Mouse (Mus musculus) small intestine, adult 2 months (tissue): Measurements from ENCODE around the gene Ier5. TPM values are rescaled to one million over a fixed set of nuclear protein-coding genes. Genes with fewer than 3 reads are reported as not detected.

Source experiments
- H3K27ac ChIP-seq: fragments of 200-500 bp; 2 replicates; pipeline ENCODE4 v1.5.1; 2012; ENCODE audit warnings: low read depth, low read length, control low read depth, inconsistent platforms; ENCODE audit not compliant: insufficient read depth
- H3K27me3 ChIP-seq: fragments of 200-500 bp; 2 replicates; pipeline ENCODE4 v1.6.1; 2012; ENCODE audit warnings: mild to moderate bottlenecking, moderate library complexity, low read length, inconsistent platforms; ENCODE audit not compliant: control insufficient read depth, insufficient read depth
- H3K36me3 ChIP-seq: fragments of 200-500 bp; 2 replicates; pipeline ENCODE4 v1.6.1; 2012; ENCODE audit warnings: mild to moderate bottlenecking, low read length, control low read depth, inconsistent platforms; ENCODE audit not compliant: control insufficient read depth, insufficient read depth
- H3K4me1 ChIP-seq: fragments of 200-500 bp; 2 replicates; pipeline ENCODE4 v1.6.1; 2012; ENCODE audit warnings: low read length, inconsistent platforms, mixed read lengths; ENCODE audit not compliant: control insufficient read depth, insufficient read depth, insufficient read length
- H3K4me3 ChIP-seq: fragments of 200-500 bp; 2 replicates; pipeline ENCODE4 v1.5.1; 2012; ENCODE audit warnings: low read depth, mild to moderate bottlenecking, control low read depth, inconsistent platforms, low read length, moderate library complexity
- CTCF ChIP-seq: fragments of 200-500 bp; IDR thresholded peaks from 2 replicates; pipeline ENCODE4 v1.5.1; 2012; ENCODE audit warnings: low read depth, mild to moderate bottlenecking, control low read depth, inconsistent platforms, low read length, moderate library complexity, mixed read lengths; ENCODE audit not compliant: insufficient replicate concordance, insufficient read length; ENCODE audit errors: extremely low read depth
- POLR2A ChIP-seq: fragments of 200-500 bp; IDR thresholded peaks from 2 replicates; pipeline ENCODE4 v1.6.1; 2012; ENCODE audit warnings: low read depth, mild to moderate bottlenecking, control low read depth, inconsistent platforms, low read length, moderate library complexity
- WGBS: fragments of 180-500 bp; shearing (Covaris S2); methylation state at CpG from one replicate; pipeline ENCODE4 v1.1.7; 2018; 5-methylcytosine and 5-hydroxymethylcytosine counted together
- polyA plus RNA-seq: library from polyadenylated mRNA; depleted of rRNA; stranded (reverse); fragments of >200 nt; gene quantifications from 2 replicates; pipeline ENCODE4 v1.2.3, GENCODE M21; 2012

Ier5 gene
- polyA plus RNA-seq, 1 experiment = 63.9 TPM

DNA sequence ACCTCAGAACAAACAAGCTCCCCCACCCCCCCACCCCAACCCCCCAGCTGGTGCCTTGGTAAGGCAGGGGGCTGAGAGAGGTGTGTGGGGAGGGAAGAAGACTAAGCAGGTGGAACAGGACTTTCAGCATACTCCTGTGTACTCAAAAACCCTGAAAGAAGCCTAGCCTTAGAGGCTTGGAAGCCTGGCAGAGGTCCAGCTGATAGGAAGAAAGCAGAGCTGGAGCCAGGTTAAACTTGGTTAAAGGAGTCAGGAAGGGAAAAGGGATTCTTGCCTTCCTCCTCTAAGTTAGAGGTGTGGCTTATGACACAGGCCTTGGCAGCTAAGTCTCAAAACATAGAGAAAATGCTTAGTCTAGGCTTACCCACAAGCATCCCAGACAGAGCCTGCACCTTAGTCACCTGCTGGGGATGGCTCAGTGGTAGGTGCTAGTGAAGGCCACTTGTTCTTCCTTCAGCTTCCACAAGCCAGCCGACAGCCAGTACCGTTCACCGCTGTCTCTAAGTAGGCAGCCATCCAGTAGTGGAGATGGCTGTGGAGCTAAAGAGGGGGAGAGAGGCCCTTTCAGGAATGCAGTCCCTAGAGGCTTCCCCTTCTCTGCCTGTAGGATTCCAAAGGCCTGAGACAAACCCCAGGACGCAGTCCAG, 6.2 kb downstream of the Ier5 start:
- H3K36me3 ChIP-seq = 0 out of 2 replicates have a peak, but pooled peaks cover 1% of the 10 kb centered on the region
- H3K4me1 ChIP-seq = peaks cover 34% of the 10 kb centered on the region
- H3K27me3 ChIP-seq = no peaks in the 10 kb centered on the region
- 42% methylated on average over 4 of the region's 4 CpGs for WGBS
- TF ChIP-seq POLR2A = no peak
- no peak for TF ChIP-seq CTCF
- H3K27ac ChIP-seq = peak overlapping the region; percentile 3; the same call in 1 of the 2 replicates
- H3K4me3 ChIP-seq = no peak overlapping the region

DNA sequence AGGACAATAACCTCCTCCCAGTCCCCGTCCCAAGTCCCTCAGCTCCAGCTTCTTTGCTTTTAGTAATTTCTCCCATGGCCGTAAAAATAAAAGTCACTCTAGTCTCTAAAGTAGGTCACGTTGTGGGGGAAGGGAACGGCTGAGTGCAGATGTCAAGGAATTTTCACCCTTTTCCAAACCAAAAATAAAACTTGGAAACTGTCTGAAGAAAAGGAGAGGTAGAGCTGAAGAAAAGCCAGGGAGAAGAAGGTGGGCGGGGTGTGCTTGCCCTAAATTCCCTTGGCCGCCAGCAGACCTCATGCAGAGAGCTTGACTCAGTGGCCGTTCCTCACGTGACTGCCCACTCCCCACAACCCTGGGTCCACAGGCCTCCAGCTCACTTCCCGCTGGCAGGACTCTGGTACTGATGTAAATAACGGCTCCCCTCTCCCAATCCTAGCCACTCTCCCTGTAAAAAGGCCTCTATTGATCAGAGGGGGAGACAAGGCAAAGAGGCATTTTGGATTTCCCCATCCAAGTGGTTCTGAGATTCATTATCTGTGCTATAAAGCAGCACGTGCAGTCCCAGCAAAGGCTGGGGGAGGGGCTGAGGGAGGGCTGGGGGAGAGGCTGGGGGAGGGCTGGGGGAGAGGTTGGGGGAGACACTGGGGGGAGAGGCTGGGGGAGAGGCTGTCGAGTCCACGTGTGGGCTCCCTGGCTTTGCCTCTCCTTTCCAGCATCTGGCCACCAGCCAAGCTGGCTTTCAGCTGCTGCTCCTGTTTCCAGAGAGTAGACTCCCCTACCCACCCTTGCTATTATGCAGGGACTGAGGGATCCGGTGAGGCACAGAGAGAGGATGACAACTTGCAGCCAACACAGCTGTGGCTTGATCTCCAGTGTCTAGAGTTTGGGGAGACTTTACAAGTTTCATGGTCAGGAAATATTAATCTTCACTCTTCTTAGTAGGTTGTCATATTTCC, 7.3 kb downstream of the Ier5 start:
- H3K27me3 ChIP-seq = no peaks in the 10 kb centered on the region
- TF ChIP-seq CTCF (no peak), POLR2A (no peak)
- 0 out of 2 replicates have a peak, but pooled peaks cover 1% of the 10 kb centered on the region for H3K36me3 ChIP-seq
- peaks cover 38% of the 10 kb centered on the region for H3K4me1 ChIP-seq
- H3K4me3 ChIP-seq = no peak overlapping the region
- peak overlapping the region; percentile 17; the same call in 1 of the 2 replicates for H3K27ac ChIP-seq
- 46% methylated on average over 14 of the region's 14 CpGs for WGBS

DNA sequence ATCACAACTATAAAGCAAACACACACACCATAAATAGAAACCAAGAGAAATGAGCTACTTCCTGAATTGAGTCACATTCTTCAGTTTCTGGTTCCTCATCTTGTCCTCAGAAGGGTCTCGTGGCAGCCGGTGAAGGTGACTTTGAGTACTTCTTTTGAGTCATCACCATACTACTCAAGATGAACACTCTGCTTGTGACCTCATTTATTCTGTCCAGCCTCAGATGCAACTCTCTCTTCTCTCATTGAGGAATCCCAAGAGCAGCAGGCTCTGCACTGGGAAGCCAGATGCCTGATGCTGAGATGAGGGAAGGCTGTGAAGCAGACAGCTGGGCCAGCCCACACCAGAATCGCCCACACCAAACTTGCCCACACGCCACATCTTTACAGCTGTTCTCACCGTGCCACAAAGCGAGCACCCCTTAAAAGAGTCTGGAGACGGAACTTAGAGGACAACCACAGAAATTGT, 8.0 kb downstream of the Ier5 start:
- no peaks in the 10 kb centered on the region for H3K27me3 ChIP-seq
- H3K4me3 ChIP-seq = no peak overlapping the region
- H3K36me3 ChIP-seq = 0 out of 2 replicates have a peak, but pooled peaks cover 1% of the 10 kb centered on the region
- TF ChIP-seq POLR2A (no peak), CTCF (no peak)
- peaks cover 44% of the 10 kb centered on the region for H3K4me1 ChIP-seq
- peak overlapping the region; percentile 17 for H3K27ac ChIP-seq
- WGBS = 71% methylated on average over 7 of the region's 7 CpGs

DNA sequence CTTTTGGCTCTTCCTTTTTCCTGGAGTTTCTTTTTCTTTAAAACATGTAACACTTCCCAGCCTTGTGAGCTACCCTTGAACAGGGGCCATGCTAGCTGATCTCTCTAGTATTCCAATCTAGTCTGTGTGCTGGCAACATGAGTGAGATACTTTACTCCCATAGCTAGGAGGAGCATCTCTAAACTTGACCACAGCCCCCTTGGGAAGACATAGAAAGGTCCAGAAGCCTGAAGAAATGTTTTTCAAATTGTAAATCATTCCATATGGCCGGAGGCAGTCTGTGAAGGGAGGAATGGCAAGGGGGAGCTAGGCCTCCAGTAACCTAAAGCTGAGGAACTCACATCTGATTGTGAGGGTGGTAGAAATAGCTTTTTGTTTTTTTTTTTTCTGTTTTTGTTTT, 8.7 kb downstream of the Ier5 start:
- peaks cover 47% of the 10 kb centered on the region for H3K4me1 ChIP-seq
- 90% methylated on average over 1 of the region's 1 CpGs for WGBS
- no peak overlapping the region for H3K4me3 ChIP-seq
- TF ChIP-seq CTCF (no peak), POLR2A (no peak)
- H3K36me3 ChIP-seq = 0 out of 2 replicates have a peak, but pooled peaks cover 1% of the 10 kb centered on the region
- no peak overlapping the region for H3K27ac ChIP-seq
- no peaks in the 10 kb centered on the region for H3K27me3 ChIP-seq

DNA sequence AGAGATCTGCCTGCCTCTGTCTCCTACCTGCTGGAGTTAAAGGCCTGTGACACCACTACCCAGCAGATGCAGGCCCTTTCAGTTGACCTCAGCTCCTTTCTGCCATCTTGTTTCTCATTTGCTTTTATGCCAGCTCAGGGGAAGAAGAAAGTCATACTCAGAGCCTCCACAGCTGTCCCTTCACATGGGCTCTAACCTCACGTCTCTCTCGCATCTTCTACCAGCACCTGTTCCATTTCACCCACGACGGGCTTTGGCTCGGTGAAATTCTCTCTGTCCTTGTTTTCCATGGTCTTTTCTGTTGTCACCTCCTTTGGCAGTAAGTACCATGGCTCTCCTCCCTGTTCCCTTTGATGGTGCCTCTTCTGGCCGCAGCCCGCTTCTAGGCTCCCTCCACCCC, 9.1 kb downstream of the Ier5 start:
- Histone ChIP-seq H3K4me1 (peaks cover 49% of the 10 kb centered on the region), H3K4me3 (no peak overlapping the region), H3K27me3 (no peaks in the 10 kb centered on the region), H3K27ac (no peak overlapping the region), H3K36me3 (0 out of 2 replicates have a peak, but pooled peaks cover 1% of the 10 kb centered on the region)
- 96% methylated on average over 7 of the region's 7 CpGs for WGBS
- TF ChIP-seq CTCF (no peak), POLR2A (no peak)

DNA sequence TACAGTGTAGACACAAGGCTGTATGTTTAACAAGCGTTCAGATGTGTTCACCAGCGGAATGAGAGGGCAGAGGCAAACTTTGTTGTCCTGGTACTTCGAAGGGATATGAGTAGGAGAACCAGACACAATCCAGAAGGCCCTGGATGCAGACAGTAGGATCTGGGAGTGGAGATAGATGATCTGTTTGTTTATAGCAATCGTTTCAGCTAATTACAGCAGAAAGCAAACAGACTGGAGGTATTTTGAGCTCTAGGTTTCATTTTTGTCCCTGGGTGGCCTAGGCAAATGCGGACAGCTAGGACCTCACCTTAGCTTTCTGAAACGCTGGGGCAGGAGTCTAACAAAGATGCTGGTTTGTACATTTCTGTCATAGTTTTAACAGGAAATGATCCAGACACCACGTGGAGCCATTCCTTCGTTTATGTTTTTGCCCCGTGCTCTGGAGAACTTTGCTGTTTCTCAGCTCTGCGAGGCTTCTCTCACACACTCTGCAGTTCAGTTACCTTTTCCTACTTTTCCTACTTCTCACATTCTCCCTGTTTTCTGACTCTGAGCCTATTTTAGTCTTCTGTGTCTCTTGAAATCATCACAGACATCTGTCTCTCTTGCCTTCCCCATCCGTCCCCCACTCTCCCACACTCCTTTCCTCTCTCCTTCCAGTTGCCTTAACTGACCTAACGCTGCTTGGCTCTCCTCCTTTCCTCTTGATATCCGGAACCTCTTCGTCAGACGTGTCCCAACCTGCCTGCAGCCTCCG, 10.4 kb downstream of the Ier5 start:
- Histone ChIP-seq H3K27ac (peak overlapping the region; percentile 14), H3K4me1 (peaks cover 58% of the 10 kb centered on the region), H3K4me3 (no peak overlapping the region), H3K36me3 (no peaks in the 10 kb centered on the region), H3K27me3 (no peaks in the 10 kb centered on the region)
- no peak for TF ChIP-seq POLR2A
- no peak for TF ChIP-seq CTCF
- WGBS = 46% methylated on average over 16 of the region's 16 CpGs

DNA sequence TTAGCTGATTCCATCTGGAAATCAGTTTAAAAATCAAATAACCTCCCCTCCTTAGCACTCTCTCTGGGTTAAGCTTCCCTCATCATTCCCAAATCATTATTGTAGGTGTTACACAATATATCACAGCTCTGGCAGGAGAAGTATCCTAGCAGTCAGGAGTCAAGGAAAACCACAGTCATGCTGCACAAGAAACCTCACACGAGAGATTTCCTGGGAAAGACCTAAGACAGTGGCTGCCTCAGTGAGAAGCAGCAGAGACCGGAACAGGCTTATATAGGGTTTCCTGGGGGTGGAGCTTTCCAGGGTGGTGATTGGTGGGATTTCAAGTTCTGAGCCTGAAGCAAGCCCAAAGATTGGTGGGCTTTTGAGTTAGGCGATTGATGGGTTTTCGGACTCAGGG, 11.4 kb downstream of the Ier5 start:
- H3K36me3 ChIP-seq = no peaks in the 10 kb centered on the region
- H3K27ac ChIP-seq = no peak overlapping the region
- H3K4me3 ChIP-seq = no peak overlapping the region
- no peaks in the 10 kb centered on the region for H3K27me3 ChIP-seq
- 93% methylated on average over 4 of the region's 4 CpGs for WGBS
- H3K4me1 ChIP-seq = peaks cover 49% of the 10 kb centered on the region
- TF ChIP-seq POLR2A = no peak
- no peak for TF ChIP-seq CTCF
